Mouse (Mus musculus) CH12.LX (cell line): ENCODE measurements at regions not wholly inside any gene's neighbourhood (a gene's known extent, or its start where the extent isn't known, plus 50 kb on each side); places are given as distances from the start of the nearest gene placed in this dataset.

Experiments
- DNase-seq: peaks from one replicate; pipeline ENCODE4 v3.0.0-alpha.2; 2013; ENCODE audit errors: extremely low read depth
- H3K27ac ChIP-seq: 2 replicates; pipeline ENCODE4 v1.5.1; 2012; ENCODE audit warnings: low read depth, mild to moderate bottlenecking, control low read depth, moderate library complexity; ENCODE audit not compliant: insufficient read depth
- H3K27me3 ChIP-seq: replicated peaks from 2 replicates; pipeline ENCODE3; 2012; ENCODE audit warnings: inconsistent platforms
- H3K36me3 ChIP-seq, 2 experiments: replicated peaks in 1 of 2; 2 replicates each; pipeline versions ENCODE3 to v1.6.1; 2012; ENCODE audit warnings: inconsistent platforms in 1 of 2, low read length in 1 of 2, mild to moderate bottlenecking in 1 of 2, mixed read lengths in 1 of 2, moderate library complexity in 1 of 2; ENCODE audit not compliant: control insufficient read depth in 1 of 2, insufficient read depth in 1 of 2
- H3K4me1 ChIP-seq, 2 experiments: 2 replicates each; pipeline ENCODE4 v1.6.1; 2012; ENCODE audit warnings: inconsistent platforms in 1 of 2, moderate library complexity in 1 of 2; ENCODE audit not compliant: insufficient read depth in 2 of 2, control insufficient read depth in 1 of 2
- H3K4me2 ChIP-seq: 2 replicates; pipeline ENCODE4 v1.6.1; 2012; ENCODE audit warnings: low read depth, mild to moderate bottlenecking, control low read depth; ENCODE audit not compliant: poor library complexity, insufficient read depth, severe bottlenecking
- H3K4me3 ChIP-seq, 3 experiments: fragments of 150-350 bp in 1 of 3; sonication (generic) in 1 of 3; replicated peaks in 1 of 3; 2 replicates each; pipeline versions ENCODE3 to v1.5.1; 2011 to 2012; ENCODE audit warnings: low read depth in 2 of 3, low read length in 2 of 3, mild to moderate bottlenecking in 2 of 3, moderate library complexity in 2 of 3, control low read depth in 1 of 3, improper control_type of control experiment in 1 of 3, inconsistent platforms in 1 of 3, mixed read lengths in 1 of 3; ENCODE audit not compliant: poor library complexity in 1 of 3
- H3K79me2 ChIP-seq: replicated peaks from 2 replicates; pipeline ENCODE4 v1.6.1; 2012; ENCODE audit warnings: mild to moderate bottlenecking, moderate library complexity; ENCODE audit not compliant: control insufficient read depth, poor library complexity, insufficient read depth, severe bottlenecking; ENCODE audit errors: extremely low read depth
- H3K9ac ChIP-seq: 2 replicates; pipeline ENCODE4 v1.6.1; 2012; ENCODE audit warnings: low read depth, mild to moderate bottlenecking, control low read depth, moderate library complexity; ENCODE audit not compliant: insufficient read depth
- H3K9me3 ChIP-seq: replicated peaks from 2 replicates; pipeline ENCODE3; 2012; ENCODE audit warnings: low read length, inconsistent platforms, mixed read lengths
- BHLHE40 ChIP-seq: IDR thresholded peaks from 2 replicates; pipeline ENCODE4 v1.6.1; 2011; ENCODE audit warnings: mild to moderate bottlenecking, low read depth, low read length, improper control_type of control experiment
- CHD1 ChIP-seq: IDR thresholded peaks from 2 replicates; pipeline ENCODE4 v1.6.1; 2012; ENCODE audit warnings: low read depth, low read length, improper control_type of control experiment, inconsistent platforms
- CTCF ChIP-seq, 2 experiments: IDR thresholded peaks in 1 of 2; conservative IDR thresholded peaks in 1 of 2; 2 replicates each; pipeline ENCODE4 v1.5.1; 2011 to 2012; ENCODE audit warnings: low read depth in 2 of 2, low read length in 2 of 2, improper control_type of control experiment in 1 of 2, inconsistent platforms in 1 of 2, mild to moderate bottlenecking in 1 of 2, moderate library complexity in 1 of 2
- E2F4 ChIP-seq: IDR thresholded peaks from 2 replicates; pipeline ENCODE4 v1.6.1; 2011; ENCODE audit warnings: low read depth, low read length, improper control_type of control experiment; ENCODE audit not compliant: insufficient replicate concordance
- EP300 ChIP-seq: IDR thresholded peaks from 2 replicates; pipeline ENCODE4 v1.6.1; 2011; ENCODE audit warnings: low read length, improper control_type of control experiment
- ETS1 ChIP-seq: conservative IDR thresholded peaks from 2 replicates; pipeline ENCODE4 v1.6.1; 2012; ENCODE audit warnings: low read depth, mild to moderate bottlenecking, inconsistent platforms, low read length, improper control_type of control experiment, moderate library complexity
- JUN ChIP-seq: IDR thresholded peaks from 2 replicates; pipeline ENCODE4 v1.6.1; 2011; ENCODE audit warnings: low read depth, mild to moderate bottlenecking, low read length, improper control_type of control experiment, moderate library complexity; ENCODE audit not compliant: insufficient read depth
- JUND ChIP-seq: conservative IDR thresholded peaks from 2 replicates; pipeline ENCODE4 v1.6.1; 2011; ENCODE audit warnings: low read depth, low read length, improper control_type of control experiment
- KAT2A ChIP-seq: IDR thresholded peaks from 2 replicates; pipeline ENCODE4 v1.6.1; 2012; ENCODE audit warnings: low read length, improper control_type of control experiment, inconsistent platforms; ENCODE audit not compliant: insufficient replicate concordance
- MAFK ChIP-seq: IDR thresholded peaks from 2 replicates; pipeline ENCODE4 v1.6.1; 2011; ENCODE audit warnings: low read length, improper control_type of control experiment; ENCODE audit not compliant: insufficient replicate concordance
- MAZ ChIP-seq: IDR thresholded peaks from 2 replicates; pipeline ENCODE4 v1.6.1; 2012; ENCODE audit warnings: low read depth, mild to moderate bottlenecking, inconsistent platforms, low read length, improper control_type of control experiment, moderate library complexity
- NELFE ChIP-seq: IDR thresholded peaks from 2 replicates; pipeline ENCODE4 v1.6.1; 2011; ENCODE audit warnings: low read depth, low read length, improper control_type of control experiment
- NRF1 ChIP-seq: IDR thresholded peaks from 2 replicates; pipeline ENCODE4 v1.6.1; 2014; ENCODE audit warnings: low read depth, mild to moderate bottlenecking, inconsistent platforms, low read length, improper control_type of control experiment, moderate library complexity
- POLR2A ChIP-seq: IDR thresholded peaks from 2 replicates; pipeline ENCODE4 v1.6.1; 2011; ENCODE audit warnings: low read depth, mild to moderate bottlenecking, improper control_type of control experiment, low read length
- POLR2AphosphoS2 ChIP-seq: IDR thresholded peaks from 2 replicates; pipeline ENCODE4 v1.6.1; 2011; ENCODE audit warnings: low read depth, low read length, improper control_type of control experiment
- SIN3A ChIP-seq: IDR thresholded peaks from 2 replicates; pipeline ENCODE4 v1.6.1; 2012; ENCODE audit warnings: low read length, improper control_type of control experiment, inconsistent platforms
- SMC3 ChIP-seq: IDR thresholded peaks from 2 replicates; pipeline ENCODE4 v1.6.1; 2011; ENCODE audit warnings: low read depth, low read length, improper control_type of control experiment
- TCF12 ChIP-seq: IDR thresholded peaks from 2 replicates; pipeline ENCODE4 v1.6.1; 2014; ENCODE audit warnings: low read depth, mild to moderate bottlenecking, inconsistent platforms, low read length, improper control_type of control experiment
- UBTF ChIP-seq: IDR thresholded peaks from 2 replicates; pipeline ENCODE4 v1.6.1; 2012; ENCODE audit warnings: low read depth, mild to moderate bottlenecking, inconsistent platforms, low read length, improper control_type of control experiment, moderate library complexity
- USF2 ChIP-seq: conservative IDR thresholded peaks from 2 replicates; pipeline ENCODE4 v1.6.1; 2011; ENCODE audit warnings: low read depth, low read length, improper control_type of control experiment
- ZC3H11A ChIP-seq: IDR thresholded peaks from 2 replicates; pipeline ENCODE4 v1.6.1; 2012; ENCODE audit warnings: low read depth, mild to moderate bottlenecking, inconsistent platforms, low read length, improper control_type of control experiment
- ZKSCAN1 ChIP-seq: IDR thresholded peaks from 2 replicates; pipeline ENCODE4 v1.6.1; 2012; ENCODE audit warnings: low read depth, inconsistent platforms, low read length, improper control_type of control experiment, borderline replicate concordance
- ZMIZ1 ChIP-seq: IDR thresholded peaks from 2 replicates; pipeline ENCODE4 v1.6.1; 2012; ENCODE audit warnings: low read depth, mild to moderate bottlenecking, inconsistent platforms, low read length, improper control_type of control experiment
- dilution Hi-C: fragments of 300-500 bp; cut with MboI; formaldehyde crosslinking; loops from 2 replicates; pipeline ENCODE4 v1.14.3; 2020; ENCODE audit warnings: low sequenced_read_pairs; ENCODE audit not compliant: extremely low pct_unique_long_range_greater_than_20kb, extremely low pct_ligation_motif_present
- in situ Hi-C: fragments of 300-500 bp; cut with MboI; formaldehyde crosslinking; loops from 3 replicates; pipeline ENCODE4 v1.14.3; 2019; ENCODE audit warnings: low sequenced_read_pairs, low pct_ligation_motif_present, low pct_unique_long_range_greater_than_20kb, mixed read lengths

- no peak for DNase-seq
- H3K9me3 ChIP-seq, result no peaks in the 10 kb centered on the region
- H3K27ac ChIP-seq, result no peak overlapping the region
- in situ Hi-C loops, result no loop called here
- no peak overlapping the region for H3K4me2 ChIP-seq
- H3K79me2 ChIP-seq, result no peaks in the 10 kb centered on the region
- no peaks in the 10 kb centered on the region for H3K4me1 ChIP-seq
- no peaks in the 10 kb centered on the region for H3K36me3 ChIP-seq
- H3K9ac ChIP-seq, result no peak overlapping the region
- no peak overlapping the region for H3K4me3 ChIP-seq
- dilution Hi-C loops, result no loop called here
- TF ChIP-seq ZC3H11A (no peak), E2F4 (no peak), ETS1 (no peak), KAT2A (no peak), NELFE (no peak), TCF12 (no peak), SIN3A (no peak), MAFK (no peak), SMC3 (no peak), NRF1 (no peak)
- H3K27me3 ChIP-seq, result no peaks in the 10 kb centered on the region
These were observed 139.0 kb upstream of the Gm15217 start for GRCm38 (mm10) chr14:46240046-46240800.

- DNase-seq, result no peak
- in situ Hi-C loops, result no loop called here
- no peaks in the 10 kb centered on the region for H3K36me3 ChIP-seq
- no peaks in the 10 kb centered on the region for H3K79me2 ChIP-seq
- no peaks in the 10 kb centered on the region for H3K27me3 ChIP-seq
- no peaks in the 10 kb centered on the region for H3K9me3 ChIP-seq
- H3K4me2 ChIP-seq, result no peak overlapping the region
- H3K9ac ChIP-seq, result no peak overlapping the region
- TF ChIP-seq ZMIZ1 (no peak), JUND (no peak), ZKSCAN1 (no peak), CHD1 (no peak), BHLHE40 (no peak), MAZ (no peak), EP300 (no peak), JUN (no peak), POLR2AphosphoS2 (no peak), NRF1 (no peak), USF2 (no peak), SIN3A (no peak), E2F4 (no peak), UBTF (no peak), POLR2A (no peak), CTCF (conservative IDR thresholded peaks at IDR 0.05 in 1 of 2, IDR thresholded peaks at IDR 0.05 in 1 of 2; ENCODE audit: low read depth in 2 of 2, low read length in 2 of 2) (no peak)
- dilution Hi-C loops, result no loop called here
- no peak overlapping the region for H3K27ac ChIP-seq
- H3K4me3 ChIP-seq, result no peak overlapping the region
- no peaks in the 10 kb centered on the region for H3K4me1 ChIP-seq
These were observed 138.3 kb upstream of the Gm15217 start for GRCm38 (mm10) chr14:46240896-46241295.
